Mouse (Mus musculus) CH12.LX (cell line): ENCODE measurements around the gene Camk2b. TPM values are rescaled to one million over a fixed set of nuclear protein-coding genes. Genes with fewer than 3 reads are reported as not detected.
A peak's percentile ranks its signal among the peaks of the same experiment; 100 is the strongest.

Experiments
- DNase-seq: peaks from one replicate; pipeline ENCODE4 v3.0.0-alpha.2; 2013; ENCODE audit errors: extremely low read depth
- H3K27ac ChIP-seq: 2 replicates; pipeline ENCODE4 v1.5.1; 2012; ENCODE audit warnings: low read depth, mild to moderate bottlenecking, control low read depth, moderate library complexity; ENCODE audit not compliant: insufficient read depth
- H3K27me3 ChIP-seq: replicated peaks from 2 replicates; pipeline ENCODE3; 2012; ENCODE audit warnings: inconsistent platforms
- H3K36me3 ChIP-seq, 2 experiments: replicated peaks in 1 of 2; 2 replicates each; pipeline versions ENCODE3 to v1.6.1; 2012; ENCODE audit warnings: inconsistent platforms in 1 of 2, low read length in 1 of 2, mild to moderate bottlenecking in 1 of 2, mixed read lengths in 1 of 2, moderate library complexity in 1 of 2; ENCODE audit not compliant: control insufficient read depth in 1 of 2, insufficient read depth in 1 of 2
- H3K4me1 ChIP-seq, 2 experiments: 2 replicates each; pipeline ENCODE4 v1.6.1; 2012; ENCODE audit warnings: inconsistent platforms in 1 of 2, moderate library complexity in 1 of 2; ENCODE audit not compliant: insufficient read depth in 2 of 2, control insufficient read depth in 1 of 2
- H3K4me2 ChIP-seq: 2 replicates; pipeline ENCODE4 v1.6.1; 2012; ENCODE audit warnings: low read depth, mild to moderate bottlenecking, control low read depth; ENCODE audit not compliant: poor library complexity, insufficient read depth, severe bottlenecking
- H3K4me3 ChIP-seq, 3 experiments: fragments of 150-350 bp in 1 of 3; sonication (generic) in 1 of 3; replicated peaks in 1 of 3; 2 replicates each; pipeline versions ENCODE3 to v1.5.1; 2011 to 2012; ENCODE audit warnings: low read depth in 2 of 3, low read length in 2 of 3, mild to moderate bottlenecking in 2 of 3, moderate library complexity in 2 of 3, control low read depth in 1 of 3, improper control_type of control experiment in 1 of 3, inconsistent platforms in 1 of 3, mixed read lengths in 1 of 3; ENCODE audit not compliant: poor library complexity in 1 of 3
- H3K79me2 ChIP-seq: replicated peaks from 2 replicates; pipeline ENCODE4 v1.6.1; 2012; ENCODE audit warnings: mild to moderate bottlenecking, moderate library complexity; ENCODE audit not compliant: control insufficient read depth, poor library complexity, insufficient read depth, severe bottlenecking; ENCODE audit errors: extremely low read depth
- H3K9ac ChIP-seq: 2 replicates; pipeline ENCODE4 v1.6.1; 2012; ENCODE audit warnings: low read depth, mild to moderate bottlenecking, control low read depth, moderate library complexity; ENCODE audit not compliant: insufficient read depth
- H3K9me3 ChIP-seq: replicated peaks from 2 replicates; pipeline ENCODE3; 2012; ENCODE audit warnings: low read length, inconsistent platforms, mixed read lengths
- CTCF ChIP-seq, 2 experiments: IDR thresholded peaks in 1 of 2; conservative IDR thresholded peaks in 1 of 2; 2 replicates each; pipeline ENCODE4 v1.5.1; 2011 to 2012; ENCODE audit warnings: low read depth in 2 of 2, low read length in 2 of 2, improper control_type of control experiment in 1 of 2, inconsistent platforms in 1 of 2, mild to moderate bottlenecking in 1 of 2, moderate library complexity in 1 of 2
- ELF1 ChIP-seq: IDR thresholded peaks from 2 replicates; pipeline ENCODE4 v1.6.1; 2014; ENCODE audit warnings: low read depth, mild to moderate bottlenecking, inconsistent platforms, low read length, improper control_type of control experiment
- GABPA ChIP-seq: IDR thresholded peaks from 2 replicates; pipeline ENCODE4 v1.6.1; 2012; ENCODE audit warnings: low read depth, low read length, improper control_type of control experiment, inconsistent platforms; ENCODE audit not compliant: insufficient replicate concordance
- HCFC1 ChIP-seq: IDR thresholded peaks from 2 replicates; pipeline ENCODE4 v1.6.1; 2012; ENCODE audit warnings: low read depth, mild to moderate bottlenecking, inconsistent platforms, low read length, improper control_type of control experiment
- IRF4 ChIP-seq: IDR thresholded peaks from 2 replicates; pipeline ENCODE4 v1.6.1; 2014; ENCODE audit warnings: low read depth, mild to moderate bottlenecking, inconsistent platforms, low read length, improper control_type of control experiment
- JUN ChIP-seq: IDR thresholded peaks from 2 replicates; pipeline ENCODE4 v1.6.1; 2011; ENCODE audit warnings: low read depth, mild to moderate bottlenecking, low read length, improper control_type of control experiment, moderate library complexity; ENCODE audit not compliant: insufficient read depth
- JUND ChIP-seq: conservative IDR thresholded peaks from 2 replicates; pipeline ENCODE4 v1.6.1; 2011; ENCODE audit warnings: low read depth, low read length, improper control_type of control experiment
- KAT2A ChIP-seq: IDR thresholded peaks from 2 replicates; pipeline ENCODE4 v1.6.1; 2012; ENCODE audit warnings: low read length, improper control_type of control experiment, inconsistent platforms; ENCODE audit not compliant: insufficient replicate concordance
- MAZ ChIP-seq: IDR thresholded peaks from 2 replicates; pipeline ENCODE4 v1.6.1; 2012; ENCODE audit warnings: low read depth, mild to moderate bottlenecking, inconsistent platforms, low read length, improper control_type of control experiment, moderate library complexity
- MXI1 ChIP-seq: IDR thresholded peaks from 2 replicates; pipeline ENCODE4 v1.6.1; 2011; ENCODE audit warnings: mild to moderate bottlenecking, low read depth, low read length, improper control_type of control experiment
- MYC ChIP-seq: IDR thresholded peaks from 2 replicates; pipeline ENCODE4 v1.6.1; 2011; ENCODE audit warnings: low read depth, mild to moderate bottlenecking, improper control_type of control experiment, low read length
- NRF1 ChIP-seq: IDR thresholded peaks from 2 replicates; pipeline ENCODE4 v1.6.1; 2014; ENCODE audit warnings: low read depth, mild to moderate bottlenecking, inconsistent platforms, low read length, improper control_type of control experiment, moderate library complexity
- PAX5 ChIP-seq: IDR thresholded peaks from 2 replicates; pipeline ENCODE4 v1.6.1; 2012; ENCODE audit warnings: low read length, inconsistent platforms, mixed read lengths
- RAD21 ChIP-seq: IDR thresholded peaks from 2 replicates; pipeline ENCODE4 v1.6.1; 2011; ENCODE audit warnings: low read depth, mild to moderate bottlenecking, low read length, improper control_type of control experiment, moderate library complexity
- RCOR1 ChIP-seq: conservative IDR thresholded peaks from 2 replicates; pipeline ENCODE4 v1.6.1; 2012; ENCODE audit warnings: low read depth, mild to moderate bottlenecking, inconsistent platforms, low read length, improper control_type of control experiment
- SIN3A ChIP-seq: IDR thresholded peaks from 2 replicates; pipeline ENCODE4 v1.6.1; 2012; ENCODE audit warnings: low read length, improper control_type of control experiment, inconsistent platforms
- SMC3 ChIP-seq: IDR thresholded peaks from 2 replicates; pipeline ENCODE4 v1.6.1; 2011; ENCODE audit warnings: low read depth, low read length, improper control_type of control experiment
- TCF12 ChIP-seq: IDR thresholded peaks from 2 replicates; pipeline ENCODE4 v1.6.1; 2014; ENCODE audit warnings: low read depth, mild to moderate bottlenecking, inconsistent platforms, low read length, improper control_type of control experiment
- USF1 ChIP-seq: IDR thresholded peaks from 2 replicates; pipeline ENCODE4 v1.6.1; 2014; ENCODE audit warnings: low read depth, mild to moderate bottlenecking, inconsistent platforms, low read length, improper control_type of control experiment
- USF2 ChIP-seq: conservative IDR thresholded peaks from 2 replicates; pipeline ENCODE4 v1.6.1; 2011; ENCODE audit warnings: low read depth, low read length, improper control_type of control experiment
- ZMIZ1 ChIP-seq: IDR thresholded peaks from 2 replicates; pipeline ENCODE4 v1.6.1; 2012; ENCODE audit warnings: low read depth, mild to moderate bottlenecking, inconsistent platforms, low read length, improper control_type of control experiment
- dilution Hi-C: fragments of 300-500 bp; cut with MboI; formaldehyde crosslinking; loops from 2 replicates; pipeline ENCODE4 v1.14.3; 2020; ENCODE audit warnings: low sequenced_read_pairs; ENCODE audit not compliant: extremely low pct_unique_long_range_greater_than_20kb, extremely low pct_ligation_motif_present
- in situ Hi-C: fragments of 300-500 bp; cut with MboI; formaldehyde crosslinking; loops from 3 replicates; pipeline ENCODE4 v1.14.3; 2019; ENCODE audit warnings: low sequenced_read_pairs, low pct_ligation_motif_present, low pct_unique_long_range_greater_than_20kb, mixed read lengths
- polyA plus RNA-seq: library from polyadenylated mRNA; unstranded; fragments of >175 nt; gene quantifications from 2 replicates; pipeline ENCODE4 v1.2.1, GENCODE M21; 2012; ENCODE audit warnings: low read depth; ENCODE audit not compliant: insufficient read length
- total RNA-seq, 2 experiments: library from RNA; depleted of rRNA; stranded (reverse); fragments of 300-350 nt in 1 of 2; fragments of >200 nt in 1 of 2; gene quantifications; 2 replicates each; pipeline ENCODE4 v1.2.3; 2012 to 2014

Gene Camk2b
- total and polyA plus RNA-seq, 3 experiments = 0.08 to 0.26 (median 0.11) TPM

DNA sequence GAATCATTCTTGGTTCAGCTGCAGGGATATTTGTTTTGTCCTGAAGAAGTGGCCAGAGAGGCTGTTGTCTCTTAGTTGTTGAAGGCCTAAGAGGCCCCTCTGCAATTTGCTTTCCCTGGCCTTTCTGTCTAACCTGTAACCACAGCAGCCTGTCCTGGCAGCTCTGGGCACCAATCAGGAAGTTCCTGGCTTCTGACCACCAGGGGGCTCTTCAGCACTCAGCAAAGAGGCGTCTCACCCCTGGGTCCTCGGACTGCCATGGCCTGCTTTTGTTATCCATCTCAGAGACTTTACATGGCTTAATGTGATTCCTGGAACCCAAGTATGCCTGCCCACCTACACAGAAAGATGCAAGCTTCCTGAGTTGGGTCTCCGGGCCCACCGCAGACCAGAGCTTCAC lies 75.3 kb downstream of the Camk2b start:
- TF ChIP-seq IRF4 (0 out of 2 replicates have a peak, but pooled peaks have one; percentile 16), RAD21 (peak; percentile 71), CTCF (conservative IDR thresholded peaks at IDR 0.05 in 1 of 2, IDR thresholded peaks at IDR 0.05 in 1 of 2; ENCODE audit: low read depth in 2 of 2, low read length in 2 of 2) (peak; percentile 50 to 89; a peak in 3 of 4 replicates), ELF1 (peak; percentile 91), NRF1 (no peak), SMC3 (peak; percentile 81), HCFC1 (0 out of 2 replicates have a peak, but pooled peaks have one; percentile 20), PAX5 (no peak), USF2 (no peak)
- TF ChIP-seq, all 38 proteins: peak for 6
- in situ Hi-C loops = no loop called here
- H3K36me3 ChIP-seq = no peaks in the 10 kb centered on the region
- H3K9me3 ChIP-seq = no peaks in the 10 kb centered on the region
- H3K4me1 ChIP-seq = peaks cover 3 to 11% of the 10 kb centered on the region in 2 experiments; a peak in 3 of 4 replicates
- no peak overlapping the region for H3K27ac ChIP-seq
- H3K9ac ChIP-seq = no peak overlapping the region
- peak; percentile 79 for DNase-seq
- no peaks in the 10 kb centered on the region for H3K79me2 ChIP-seq
- H3K27me3 ChIP-seq = no peaks in the 10 kb centered on the region
- no peak overlapping the region for H3K4me2 ChIP-seq
- H3K4me3 ChIP-seq = no peak overlapping the region
- dilution Hi-C loops = no loop called here

DNA sequence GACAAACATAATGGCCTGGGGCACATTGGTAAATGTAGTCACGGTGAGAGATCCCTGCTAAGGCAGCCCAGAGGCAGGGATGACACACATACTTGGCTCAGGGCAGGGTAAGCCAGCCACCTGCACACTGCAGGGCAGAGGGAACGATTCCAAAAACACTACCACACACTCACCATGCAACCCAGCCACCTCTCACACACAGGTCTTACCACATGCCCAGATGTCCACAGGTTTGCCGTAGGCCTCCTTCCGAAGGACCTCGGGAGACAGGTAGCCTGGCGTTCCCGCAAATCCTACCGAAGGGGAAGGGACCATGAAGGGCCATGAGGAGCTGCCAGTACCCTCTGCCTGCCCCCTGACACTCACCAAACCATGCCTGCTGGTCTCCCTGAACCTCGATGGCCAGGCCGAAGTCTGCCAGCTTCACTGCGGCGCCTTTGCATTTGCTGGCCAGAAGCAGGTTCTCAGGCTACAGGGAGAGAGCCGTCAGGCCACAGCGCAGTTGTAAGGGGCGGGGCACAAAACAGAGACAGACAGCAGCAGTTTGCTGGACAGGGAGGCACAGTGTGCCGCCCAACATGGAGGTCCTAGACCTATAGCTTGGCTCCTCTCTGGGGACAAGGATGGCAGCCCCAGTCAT lies 76.1 kb downstream of the Camk2b start:
- H3K27me3 ChIP-seq = no peaks in the 10 kb centered on the region

More for the DNA sequence above, 76.1 kb downstream of the Camk2b start:
- H3K79me2 ChIP-seq = no peaks in the 10 kb centered on the region
- in situ Hi-C loops = no loop called here
- no peak overlapping the region for H3K4me2 ChIP-seq
- H3K9me3 ChIP-seq = no peaks in the 10 kb centered on the region
- TF ChIP-seq KAT2A (no peak), ZMIZ1 (no peak), JUND (no peak), RAD21 (no peak), JUN (no peak), CTCF (conservative IDR thresholded peaks at IDR 0.05 in 1 of 2, IDR thresholded peaks at IDR 0.05 in 1 of 2; ENCODE audit: low read depth in 2 of 2, low read length in 2 of 2) (no peak), RCOR1 (no peak), GABPA (no peak), TCF12 (no peak), MXI1 (no peak), SIN3A (no peak), MYC (no peak), USF1 (no peak), USF2 (no peak), ELF1 (no peak), MAZ (no peak)
- TF ChIP-seq, all 38 proteins: peak for 0
- H3K4me3 ChIP-seq = no peak overlapping the region
- H3K9ac ChIP-seq = no peak overlapping the region
- no peak for DNase-seq
- H3K27ac ChIP-seq = no peak overlapping the region
- H3K36me3 ChIP-seq = no peaks in the 10 kb centered on the region
- dilution Hi-C loops = no loop called here
- peaks cover 4 to 13% of the 10 kb centered on the region in 2 experiments for H3K4me1 ChIP-seq
